Mouse (Mus musculus): ENCODE results near the gene Batf. TPM values are rescaled to one million over a fixed set of nuclear protein-coding genes. Genes with fewer than 3 reads are reported as not detected.
A peak's percentile ranks its signal among the peaks of the same experiment; 100 is the strongest.

Gene Batf
- total and polyA plus RNA-seq, 3 experiments = 14.4 to 19.9 TPM; not detected in 1

DNA sequence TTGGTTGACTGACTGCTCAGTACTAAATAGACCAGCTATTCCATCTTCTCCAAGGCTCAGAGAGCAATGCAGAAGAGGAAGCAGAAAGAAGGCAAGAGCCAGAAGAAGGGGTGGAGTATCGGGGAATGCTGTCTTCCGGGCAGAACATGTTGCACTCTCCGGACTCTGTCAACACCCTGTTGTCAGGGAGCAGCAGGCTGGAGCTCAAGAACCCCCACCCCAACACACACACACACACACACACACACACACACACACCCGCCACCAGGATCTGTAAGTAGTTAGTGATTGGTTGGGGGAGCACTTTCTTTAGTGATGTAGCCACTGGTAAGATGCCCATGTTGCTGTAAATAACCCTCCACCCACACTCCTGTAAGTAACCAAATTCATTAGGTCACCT is 38.8 kb downstream of the Batf start:
- no peak overlapping the region for H3K9ac ChIP-seq (ENCODE audit: control insufficient read depth, low read depth, low read length, poor library complexity, severe bottlenecking)
- no peak for TF ChIP-seq SIN3A (IDR thresholded peaks at IDR 0.05; ENCODE audit: low read length)
- TF ChIP-seq SMC3 (IDR thresholded peaks at IDR 0.05; ENCODE audit: low read depth, low read length) = no peak
- TF ChIP-seq MAFK (IDR thresholded peaks at IDR 0.05; ENCODE audit: borderline replicate concordance, low read depth, low read length) = no peak
- no peak for TF ChIP-seq USF2 (IDR thresholded peaks at IDR 0.05; ENCODE audit: borderline replicate concordance in 1 of 2, insufficient read depth in 1 of 2, low read depth in 1 of 2, low read length in 2 of 2)
- no peak for TF ChIP-seq ZNF384 (IDR thresholded peaks at IDR 0.05; ENCODE audit: low read depth, low read length)
- no peak for TF ChIP-seq JUND (IDR thresholded peaks at IDR 0.05; ENCODE audit: low read depth, low read length)
- TF ChIP-seq UBTF (IDR thresholded peaks at IDR 0.05; ENCODE audit: borderline replicate concordance, insufficient read depth, low read depth, low read length) = no peak
- TF ChIP-seq CTCF (IDR thresholded peaks at IDR 0.05 in 2 of 3, conservative IDR thresholded peaks at IDR 0.05 in 1 of 3; ENCODE audit: control insufficient read depth in 1 of 3, insufficient read depth in 1 of 3, low read depth in 2 of 3, low read length in 3 of 3, poor library complexity in 1 of 3, severe bottlenecking in 1 of 3) = no peak
- H3K27ac ChIP-seq (ENCODE audit: control insufficient read depth, low read depth, low read length) = no peak overlapping the region
- H3K9me3 ChIP-seq (replicated peaks; ENCODE audit: insufficient read depth, low read length) = no peaks in the 10 kb centered on the region
- peaks cover 2 to 3% of the 10 kb centered on the region in 2 experiments; a peak in 3 of 4 replicates for H3K27me3 ChIP-seq (ENCODE audit: control insufficient read depth in 1 of 2, insufficient read depth in 2 of 2, low read length in 2 of 2)
- H3K4me1 ChIP-seq (ENCODE audit: control insufficient read depth in 1 of 2, insufficient read depth in 2 of 2, low read length in 2 of 2) = peaks cover 0 to 2% of the 10 kb centered on the region in 2 experiments; a peak in 2 of 4 replicates
- DNase-seq (ENCODE audit: low read depth, low spot score) = no peak
- H3K36me3 ChIP-seq (ENCODE audit: control insufficient read depth in 1 of 2, insufficient read depth in 2 of 2, low read length in 2 of 2) = peaks cover 0 to 2% of the 10 kb centered on the region in 2 experiments; a peak in 1 of 4 replicates
- no peak overlapping the region for H3K4me3 ChIP-seq (ENCODE audit: control insufficient read depth in 1 of 2, insufficient read depth in 1 of 2, low read depth in 2 of 2, low read length in 2 of 2)
- no peaks in the 10 kb centered on the region for H3K79me2 ChIP-seq (ENCODE audit: control insufficient read depth, insufficient read depth, low read length, poor library complexity)

- Histone ChIP-seq H3K79me2 (ENCODE audit: control insufficient read depth, insufficient read depth, low read length, poor library complexity) (no peaks in the 10 kb centered on the region), H3K36me3 (ENCODE audit: control insufficient read depth in 1 of 2, insufficient read depth in 2 of 2, low read length in 2 of 2) (peaks cover 0 to 2% of the 10 kb centered on the region in 2 experiments; a peak in 1 of 4 replicates), H3K27ac (ENCODE audit: control insufficient read depth, low read depth, low read length) (no peak overlapping the region), H3K27me3 (ENCODE audit: control insufficient read depth in 1 of 2, insufficient read depth in 2 of 2, low read length in 2 of 2) (peaks cover 1 to 2% of the 10 kb centered on the region in 2 experiments; a peak in 3 of 4 replicates), H3K4me1 (ENCODE audit: control insufficient read depth in 1 of 2, insufficient read depth in 2 of 2, low read length in 2 of 2) (peaks cover 0 to 2% of the 10 kb centered on the region in 2 experiments; a peak in 2 of 4 replicates), H3K4me3 (ENCODE audit: control insufficient read depth in 1 of 2, insufficient read depth in 1 of 2, low read depth in 2 of 2, low read length in 2 of 2) (no peak overlapping the region), H3K9me3 (replicated peaks; ENCODE audit: insufficient read depth, low read length) (no peaks in the 10 kb centered on the region), H3K9ac (ENCODE audit: control insufficient read depth, low read depth, low read length, poor library complexity, severe bottlenecking) (no peak overlapping the region)
- TF ChIP-seq MYB (IDR thresholded peaks at IDR 0.05; ENCODE audit: low read depth, low read length) (no peak), USF2 (IDR thresholded peaks at IDR 0.05; ENCODE audit: borderline replicate concordance in 1 of 2, insufficient read depth in 1 of 2, low read depth in 1 of 2, low read length in 2 of 2) (peak; percentile 11 to 72; a peak in 2 of 4 replicates), MAX (IDR thresholded peaks at IDR 0.05; ENCODE audit: low read length) (0 out of 2 replicates have a peak, but pooled peaks have one; percentile 28), USF1 (IDR thresholded peaks at IDR 0.05; ENCODE audit: low read depth, low read length) (peak; percentile 92), GATA1 (IDR thresholded peaks at IDR 0.05; ENCODE audit: low read depth, low read length) (0 out of 2 replicates have a peak, but pooled peaks have one; percentile 29), KAT2A (conservative IDR thresholded peaks at IDR 0.05; ENCODE audit: low read depth, low read length) (no peak)
- peak; percentile 52 for DNase-seq (ENCODE audit: low read depth, low spot score)
Measured at GRCm38 (mm10) chr12:85726729-85727397, 40.4 kb downstream of the Batf start.
